Mouse (Mus musculus): ENCODE results near the gene Cox5b. TPM values are rescaled to one million over a fixed set of nuclear protein-coding genes. Genes with fewer than 3 reads are reported as not detected.
"Not testable (repeated sequence)": the region's sequence is repeated elsewhere in the genome, so short reads cannot be mapped to it uniquely, and the experiment has no call there.

Gene Cox5b
- polyA plus RNA-seq (2017; shearing (Covaris generic)): 100 to 1,000 TPM; 191 to 317 TPM

DNA sequence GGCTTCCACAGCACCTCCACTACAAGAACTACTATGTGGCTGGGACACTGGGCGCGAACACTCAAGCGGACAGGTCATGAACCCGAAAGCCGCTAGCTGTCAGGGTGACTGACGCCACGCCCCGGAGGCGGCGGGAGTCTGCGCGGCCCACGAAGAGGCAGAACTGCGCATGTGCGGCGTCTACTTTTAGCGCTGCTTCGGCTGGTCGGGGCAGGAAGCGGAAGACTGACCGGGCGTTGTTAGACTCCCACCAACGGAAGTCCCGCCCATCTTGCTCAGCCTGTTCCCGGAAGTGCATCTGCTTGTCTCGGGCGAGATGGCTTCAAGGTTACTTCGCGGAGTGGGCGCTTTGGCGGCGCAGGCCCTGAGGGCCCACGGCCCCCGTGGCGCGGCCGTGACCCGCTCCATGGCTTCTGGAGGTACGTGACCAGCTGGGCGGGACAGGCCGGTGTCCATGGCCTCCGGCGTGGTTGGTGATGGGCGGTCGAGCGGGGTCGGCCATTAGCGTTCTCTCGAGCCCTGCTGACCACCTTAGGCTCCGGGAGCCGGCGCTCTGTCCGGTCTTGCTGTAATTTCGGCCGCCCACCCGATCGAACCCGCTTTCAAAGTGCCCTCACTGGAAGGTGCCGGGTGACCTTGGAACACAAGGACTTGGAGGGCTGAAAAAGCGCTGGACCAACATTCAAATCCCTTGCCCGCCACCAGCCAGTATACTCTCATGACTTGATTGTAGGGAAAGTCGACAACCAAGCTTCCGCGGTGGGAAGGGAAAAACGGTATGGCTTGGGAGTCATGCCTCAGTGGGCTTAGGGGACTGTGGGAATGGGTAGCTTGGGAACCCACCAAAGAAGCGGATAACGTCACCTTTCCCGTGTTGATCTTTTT lies at the start of gene Cox5b:
Gene Cox5b, plus strand, starts transcription at position 179 of the 885 bp plus-strand sequence.
- peak; percentile 98 for ATAC-seq

DNA sequence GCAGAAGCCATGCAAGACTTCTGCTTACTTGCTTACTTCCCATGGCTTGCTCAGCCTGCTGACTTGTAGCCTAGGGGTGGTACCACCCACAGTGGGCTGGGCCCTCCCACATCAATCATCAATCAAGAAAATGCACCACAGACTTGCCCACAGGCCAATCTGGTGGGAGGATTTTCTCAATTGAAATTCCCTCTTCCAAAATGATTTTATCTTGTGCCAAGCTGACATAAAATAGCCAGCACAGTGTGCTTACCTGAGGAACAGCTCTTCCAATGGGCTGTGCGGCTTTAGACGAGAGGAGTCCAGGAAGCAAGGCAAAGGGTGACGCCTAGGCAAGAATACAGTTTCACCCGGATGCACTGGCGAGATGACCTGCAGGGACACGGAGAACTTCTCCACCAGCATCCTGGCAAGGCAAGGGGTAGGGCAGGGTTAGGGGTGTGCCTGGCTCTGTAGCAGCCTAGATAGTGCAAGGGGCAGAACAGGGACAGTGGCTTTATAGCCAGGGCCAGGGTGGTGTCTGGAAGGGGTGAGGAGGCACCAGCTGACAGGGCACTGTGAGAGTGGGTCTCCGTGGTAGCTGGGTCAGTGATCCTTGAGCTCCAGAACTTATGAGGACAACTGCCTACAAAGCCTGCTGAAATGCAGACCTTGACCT lies 47.2 kb upstream of the Cox5b start:
- no peak for ATAC-seq

GRCm38 (mm10) chr1:36644615-36645007 lies 46.6 kb upstream of the Cox5b start:
- ATAC-seq: no peak

GRCm38 (mm10) chr1:36646285-36646684 lies 45.0 kb upstream of the Cox5b start:
- ATAC-seq: peak; percentile 54

- no peak for ATAC-seq
Measured at GRCm38 (mm10) chr1:36647631-36648030, 43.6 kb upstream of the Cox5b start.

- no peak for ATAC-seq
Measured at GRCm38 (mm10) chr1:36655039-36655438, 36.2 kb upstream of the Cox5b start.

DNA sequence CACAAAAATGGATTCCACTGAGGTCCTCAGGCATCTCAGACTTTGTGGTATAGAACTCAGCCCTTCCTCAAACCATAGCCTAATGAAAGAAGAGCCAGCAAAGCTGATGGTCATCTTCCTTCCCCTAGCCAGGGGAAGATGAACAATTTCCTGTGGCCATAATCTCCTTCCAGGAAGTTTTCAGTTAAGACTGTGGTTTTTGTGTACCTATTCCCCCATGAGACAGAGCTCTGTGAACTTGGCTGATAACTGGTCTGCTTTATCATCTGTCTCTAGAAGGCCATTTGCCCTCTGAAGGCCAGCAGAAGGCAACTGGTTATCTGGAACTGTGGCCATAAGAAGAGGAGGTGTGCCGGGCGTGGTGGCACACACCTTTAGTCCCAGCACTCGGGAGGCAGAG lies 35.0 kb upstream of the Cox5b start:
- no peak for ATAC-seq

GRCm38 (mm10) chr1:36657658-36658415 lies 33.4 kb upstream of the Cox5b start:
- ATAC-seq: no peak

GRCm38 (mm10) chr1:36658621-36659399 lies 32.4 kb upstream of the Cox5b start:
- no peak for ATAC-seq

- no peak for ATAC-seq
Measured at GRCm38 (mm10) chr1:36664457-36664856, 26.8 kb upstream of the Cox5b start.

DNA sequence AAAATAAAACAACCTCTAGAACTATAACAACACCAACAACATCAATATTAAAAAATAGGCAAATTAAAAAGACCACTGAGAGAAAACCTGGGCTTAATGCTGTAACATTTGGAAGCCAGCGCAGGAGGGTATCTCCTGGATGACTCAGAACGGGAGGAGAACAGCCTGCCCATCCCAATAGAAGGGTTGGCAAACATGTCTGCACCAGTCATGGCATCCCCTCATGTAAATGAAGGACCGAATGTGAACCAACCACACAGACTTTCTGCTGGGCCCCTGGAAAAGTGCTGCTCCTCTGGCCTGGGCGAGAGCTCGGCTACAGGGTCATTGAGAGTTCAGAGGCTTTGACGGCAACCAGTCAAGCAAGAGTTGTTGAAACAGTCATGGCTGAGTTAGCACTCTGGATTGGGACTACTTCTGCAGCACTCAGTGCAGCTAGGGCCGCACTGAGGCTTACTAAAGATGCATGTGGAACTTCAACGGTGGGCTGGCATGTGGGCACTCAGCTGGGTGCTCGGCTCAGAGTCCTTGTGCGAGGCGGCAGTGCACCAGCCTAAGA lies 26.0 kb upstream of the Cox5b start:
- no peak for ATAC-seq

DNA sequence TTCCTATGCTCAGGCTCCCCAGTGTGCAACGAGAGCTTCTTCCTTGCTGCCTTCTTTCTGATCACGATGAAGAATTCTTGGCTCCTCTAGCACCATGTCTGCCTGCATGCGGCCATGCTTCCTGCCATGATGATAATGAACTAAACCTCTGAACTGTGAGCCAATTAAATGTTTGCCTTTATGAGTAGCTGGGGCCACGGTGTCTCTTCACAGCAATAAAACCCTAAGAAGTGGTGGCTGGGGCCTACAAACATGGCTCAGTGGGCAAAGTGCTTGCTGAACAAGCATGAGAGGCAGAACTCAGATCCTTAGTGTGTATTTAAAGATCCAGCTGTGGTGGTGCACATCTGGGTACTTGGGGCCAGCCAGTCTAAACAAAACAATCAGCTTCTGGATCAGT lies 25.3 kb upstream of the Cox5b start:
- no peak for ATAC-seq

GRCm38 (mm10) chr1:36668007-36668406 lies 23.2 kb upstream of the Cox5b start:
- not testable (repeated sequence) for ATAC-seq

- ATAC-seq: no peak
Measured at GRCm38 (mm10) chr1:36670256-36670655, 21.0 kb upstream of the Cox5b start.

- no peak for ATAC-seq
Measured at GRCm38 (mm10) chr1:36671260-36671659, 20.0 kb upstream of the Cox5b start.

DNA sequence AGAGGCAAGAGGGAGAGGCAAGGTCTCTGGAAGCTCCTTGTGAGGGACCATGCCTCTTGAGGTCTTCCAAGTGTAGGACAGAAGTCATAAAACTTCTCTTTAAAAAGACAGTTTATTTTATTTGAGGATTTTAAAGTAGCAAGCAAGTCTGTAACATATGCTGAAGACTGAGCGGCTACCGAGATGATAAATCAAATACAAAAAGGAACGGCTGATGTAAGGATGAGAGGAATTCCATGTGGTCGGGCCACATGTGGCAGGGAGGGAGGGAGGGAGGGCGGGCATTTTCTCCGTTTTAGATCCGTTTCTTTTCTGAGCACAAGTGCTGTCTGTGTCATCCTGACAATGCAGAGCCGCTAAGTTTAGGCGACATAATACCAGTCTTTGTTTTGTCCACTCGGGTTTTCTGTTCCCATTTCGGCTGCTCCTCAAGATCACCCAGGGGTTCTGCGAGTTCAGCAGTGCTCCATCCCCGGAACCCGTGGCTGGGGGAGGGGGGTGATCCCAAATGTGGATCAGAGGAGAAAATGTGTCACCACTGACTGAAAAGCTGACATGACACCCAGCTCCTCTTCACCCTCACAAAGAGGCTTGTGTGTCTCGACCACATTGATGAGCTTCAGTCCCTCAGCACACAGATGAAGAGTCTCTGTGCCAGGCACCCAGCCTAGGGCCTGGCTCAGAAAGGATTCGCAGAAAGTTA lies 18.4 kb upstream of the Cox5b start:
- ATAC-seq: no peak

DNA sequence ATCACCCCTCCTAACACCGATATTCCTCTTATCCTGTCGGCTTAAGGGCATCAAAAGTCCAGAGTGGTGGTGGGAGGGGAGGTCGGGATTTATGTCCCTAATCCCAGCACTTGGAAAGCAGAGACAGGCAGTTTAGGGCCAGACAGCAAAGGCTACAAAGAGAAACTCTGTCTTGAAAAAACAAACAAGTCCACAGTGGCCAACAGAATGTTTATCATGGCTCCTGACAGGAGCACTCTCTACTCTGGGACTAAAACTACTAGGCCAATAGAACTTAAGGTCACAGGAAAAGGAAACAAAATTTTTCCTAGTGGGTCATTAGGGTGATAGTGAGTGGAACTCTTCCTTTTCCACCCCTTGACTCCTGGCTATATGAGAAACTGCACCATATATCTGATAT lies 16.3 kb upstream of the Cox5b start:
- no peak for ATAC-seq

DNA sequence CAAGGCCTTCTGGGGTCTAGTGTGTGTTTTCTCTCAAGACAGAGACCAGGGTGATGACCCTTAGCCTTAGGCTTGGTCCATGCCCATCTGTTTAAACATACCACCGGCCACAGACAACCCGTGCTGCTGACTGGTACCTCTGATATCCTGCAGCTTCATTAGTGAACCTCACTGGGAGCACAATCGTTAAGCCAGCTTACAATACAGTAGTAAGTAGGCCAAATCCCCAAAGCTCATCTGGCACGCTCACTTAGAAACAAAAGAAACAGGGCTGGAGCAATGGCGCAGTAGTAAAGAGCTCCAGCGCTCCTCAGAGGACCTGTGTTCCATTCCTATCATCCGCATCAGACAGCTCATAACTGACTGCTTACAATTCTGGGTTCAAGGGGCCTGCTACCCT lies 10.4 kb upstream of the Cox5b start:
- no peak for ATAC-seq

- no peak for ATAC-seq
Measured at GRCm38 (mm10) chr1:36682620-36683355, 8.5 kb upstream of the Cox5b start, which contains the start of gene Fam178b. TSS of gene Fam178b (minus strand) at chr1:36683183.

GRCm38 (mm10) chr1:36683810-36684467 lies 7.3 kb upstream of the Cox5b start:
- peak; percentile 68 for ATAC-seq
